Mouse (Mus musculus): ENCODE results near the gene Slc16a13.

- TF ChIP-seq TAL1 (conservative IDR thresholded peaks at IDR 0.05; ENCODE audit: low read depth, low read length) (no peak), GATA1 (IDR thresholded peaks at IDR 0.05; ENCODE audit: borderline replicate concordance, low read length) (no peak), CTCF (IDR thresholded peaks at IDR 0.05; ENCODE audit: low read depth, low read length) (no peak), GATA2 (IDR thresholded peaks at IDR 0.05; ENCODE audit: borderline replicate concordance, low read depth, low read length) (no peak), POLR2AphosphoS5 (IDR thresholded peaks at IDR 0.05; ENCODE audit: insufficient replicate concordance, low read depth, low read length) (no peak)
Observed at GRCm38 (mm10) chr11:70235254-70235900, 14.5 kb upstream of the Slc16a13 start.
